Mouse (Mus musculus) kidney, adult 2 months (tissue): ENCODE data around the gene Man2a1.

Experiments
- CTCF ChIP-seq: fragments of 200-500 bp; conservative IDR thresholded peaks from 2 replicates; pipeline ENCODE4 v1.5.1; 2011; ENCODE audit warnings: low read depth, mild to moderate bottlenecking, control low read depth, low read length, moderate library complexity, mixed read lengths; ENCODE audit not compliant: insufficient read depth, insufficient read length
- POLR2A ChIP-seq: fragments of 200-500 bp; IDR thresholded peaks from one replicate; pipeline ENCODE4 v1.6.1; 2011; ENCODE audit warnings: low read depth, low read length, control low read depth

DNA sequence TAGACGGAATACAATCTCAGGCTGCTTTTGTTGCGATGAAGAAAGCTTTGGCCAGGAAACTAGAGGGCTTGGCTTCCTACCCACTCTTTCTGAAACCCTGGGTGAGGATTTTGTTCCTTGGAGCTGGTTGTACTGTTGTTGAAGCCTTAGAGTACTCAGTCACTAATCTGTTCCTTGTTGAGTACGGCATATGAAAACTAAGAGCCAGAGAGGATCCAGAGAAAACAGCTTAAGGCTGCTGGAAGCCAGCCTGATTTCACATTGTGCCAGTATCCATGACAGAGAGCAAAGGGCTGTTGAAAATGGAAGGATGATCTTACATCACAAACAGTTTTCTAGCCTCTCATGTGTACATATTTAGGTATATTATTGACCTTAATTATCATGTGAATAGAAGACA, 7.7 kb upstream of the Man2a1 start:
- TF ChIP-seq POLR2A (no peak), CTCF (no peak)
